Mouse (Mus musculus): ENCODE results near the gene Uts2.

- TF ChIP-seq MAX (IDR thresholded peaks at IDR 0.05; ENCODE audit: low read length) (no peak), CTCF (IDR thresholded peaks at IDR 0.05 in 2 of 3, conservative IDR thresholded peaks at IDR 0.05 in 1 of 3; ENCODE audit: control insufficient read depth in 1 of 3, insufficient read depth in 1 of 3, low read depth in 2 of 3, low read length in 3 of 3, poor library complexity in 1 of 3, severe bottlenecking in 1 of 3) (no peak), HCFC1 (IDR thresholded peaks at IDR 0.05; ENCODE audit: low read depth, low read length) (no peak), SIN3A (IDR thresholded peaks at IDR 0.05; ENCODE audit: low read length) (no peak), USF1 (IDR thresholded peaks at IDR 0.05; ENCODE audit: low read depth, low read length) (no peak), EP300 (IDR thresholded peaks at IDR 0.05; ENCODE audit: low read depth in 1 of 2, low read length in 2 of 2) (no peak), POLR2A (IDR thresholded peaks at IDR 0.05; ENCODE audit: control insufficient read depth in 1 of 2, insufficient read depth in 1 of 2, low read depth in 1 of 2, low read length in 2 of 2, poor library complexity in 1 of 2) (no peak)
These were observed 45.9 kb upstream of the Uts2 start for GRCm38 (mm10) chr4:150950972-150951371.
